Mouse (Mus musculus) right cerebral cortex, postnatal 14 days (tissue): ENCODE data around the gene Jak2.

Experiments used
- DNase-seq: peaks from one replicate; pipeline ENCODE4 v3.0.0; 2022

The Jak2 gene

DNA sequence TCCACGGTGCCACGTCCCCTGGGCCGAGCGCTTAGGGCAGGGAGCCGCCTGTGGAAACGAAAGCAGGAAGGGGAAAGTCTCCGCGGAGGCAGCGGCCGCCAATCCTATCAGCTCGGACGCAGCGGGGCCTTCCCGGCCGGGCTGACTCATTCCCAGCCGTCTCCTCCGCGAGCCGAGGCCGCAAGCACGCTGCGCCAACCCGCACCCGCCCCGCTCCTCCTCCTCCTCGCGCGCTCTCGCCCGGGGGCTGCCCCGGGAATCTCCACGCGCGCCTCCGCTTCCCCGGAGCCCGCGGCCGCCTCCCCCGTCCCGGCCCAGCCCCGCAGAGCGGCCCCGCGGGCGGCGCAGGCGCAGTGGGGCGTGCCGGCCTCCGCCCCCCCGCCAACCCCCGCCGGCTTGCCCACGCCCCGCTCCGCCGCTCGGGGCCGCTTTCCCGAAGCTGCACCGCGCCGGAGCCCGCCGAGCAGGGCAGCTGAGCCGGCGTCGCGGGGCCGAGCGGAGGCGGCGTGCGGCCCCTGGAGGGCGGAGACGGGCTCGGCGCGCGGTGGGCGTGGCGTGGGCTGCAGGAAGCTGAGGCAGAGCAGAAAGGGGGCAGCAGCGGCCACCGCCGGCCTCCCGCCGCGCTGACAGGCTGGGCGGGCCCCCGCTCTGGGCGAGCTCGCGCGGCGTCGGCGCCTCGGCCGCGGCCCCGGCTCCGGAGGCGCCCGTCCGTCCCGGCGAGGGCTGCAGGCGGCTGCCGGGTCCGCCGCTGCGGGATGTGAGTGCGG is at the start of gene Jak2:
Jak2 (plus strand) TSS at position 638 of the 767 bp plus-strand sequence.
- DNase-seq = peak; percentile 89

- DNase-seq = no peak
Measured at GRCm38 (mm10) chr19:29203337-29203736, 48.3 kb upstream of the Jak2 start.

GRCm38 (mm10) chr19:29204583-29204982 is 47.0 kb upstream of the Jak2 start:
- no peak for DNase-seq

GRCm38 (mm10) chr19:29205267-29205666 is 46.4 kb upstream of the Jak2 start:
- DNase-seq = no peak

- no peak for DNase-seq
Measured at GRCm38 (mm10) chr19:29209898-29210297, 41.7 kb upstream of the Jak2 start.

DNA sequence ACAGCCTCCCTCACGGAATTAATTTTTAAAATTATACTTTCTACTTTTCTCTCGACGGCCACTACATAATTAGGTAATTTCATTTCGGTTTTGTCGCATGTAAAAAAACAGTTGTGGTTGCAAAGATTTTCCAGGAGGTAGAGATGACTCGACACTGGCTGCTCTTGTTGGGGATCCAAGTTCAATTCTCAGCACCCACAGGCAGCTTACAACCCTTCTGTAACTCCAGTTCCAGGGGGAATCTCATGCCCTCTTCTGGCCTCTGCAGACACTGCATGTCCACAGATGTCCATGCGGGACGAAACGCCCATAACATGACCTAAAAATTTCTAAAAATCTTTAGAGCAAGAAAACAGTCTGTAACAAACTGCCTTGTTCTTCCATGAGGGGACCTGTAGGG is 41.3 kb upstream of the Jak2 start:
- no peak for DNase-seq

DNA sequence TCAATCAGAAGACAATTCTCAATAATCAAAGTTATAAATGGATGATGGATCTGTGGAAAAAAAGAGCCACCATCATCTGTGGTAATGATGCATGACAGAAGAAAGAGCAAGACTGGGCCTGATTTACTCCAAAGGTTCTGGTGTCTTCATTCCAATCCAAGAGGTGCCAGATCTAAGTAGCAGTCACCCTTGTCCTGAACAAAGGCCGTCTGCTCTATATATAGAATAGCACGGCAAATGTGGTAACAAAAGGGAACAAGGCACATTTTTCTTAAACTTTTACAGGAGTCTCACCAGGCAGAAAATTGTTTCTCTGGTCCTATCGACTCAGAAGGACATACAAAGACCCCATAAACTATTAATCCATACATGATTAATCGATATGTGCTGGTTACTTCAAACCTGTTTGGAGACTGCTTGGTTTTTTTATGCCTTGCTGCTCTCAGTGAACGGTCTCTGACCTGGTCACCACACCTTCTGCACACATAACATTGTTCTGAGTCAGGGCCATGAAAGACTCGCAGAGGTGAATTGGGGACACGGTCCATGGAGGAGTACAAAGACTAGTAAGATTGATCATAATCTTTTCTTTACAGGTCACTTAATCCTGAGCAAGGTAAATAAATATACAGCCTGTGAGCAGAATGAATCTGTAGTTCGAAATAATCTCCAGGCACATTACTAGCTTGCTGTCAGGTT is 35.7 kb upstream of the Jak2 start:
- no peak for DNase-seq

GRCm38 (mm10) chr19:29221867-29222266 is 29.8 kb upstream of the Jak2 start:
- DNase-seq = no peak

- no peak for DNase-seq
Measured at GRCm38 (mm10) chr19:29224968-29225367, 26.7 kb upstream of the Jak2 start.

DNA sequence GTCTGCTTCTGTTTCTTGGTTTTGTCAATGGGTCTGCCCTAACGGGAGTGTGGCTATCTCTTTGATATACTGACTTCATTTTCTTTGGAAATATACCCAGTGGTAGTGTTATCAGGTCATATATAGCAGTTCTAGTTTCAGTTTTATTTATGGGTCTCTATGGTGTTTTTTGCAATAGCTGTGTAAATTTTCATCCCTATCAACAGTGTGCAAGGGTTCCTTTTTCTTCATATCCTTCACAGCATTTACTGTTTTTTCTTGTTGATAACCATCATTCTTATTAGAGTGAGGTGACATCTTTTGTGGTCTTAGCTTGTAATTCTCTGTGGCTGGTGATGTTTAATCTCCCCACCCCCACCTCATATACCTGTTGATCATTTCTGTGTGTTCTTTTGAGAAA is 24.6 kb upstream of the Jak2 start:
- no peak for DNase-seq

- DNase-seq = no peak
Measured at GRCm38 (mm10) chr19:29227941-29228590, 23.6 kb upstream of the Jak2 start.

- DNase-seq = no peak
Measured at GRCm38 (mm10) chr19:29228989-29229388, 22.6 kb upstream of the Jak2 start.

GRCm38 (mm10) chr19:29232738-29233137 is 18.9 kb upstream of the Jak2 start:
- no peak for DNase-seq

GRCm38 (mm10) chr19:29236658-29237385 is 14.8 kb upstream of the Jak2 start:
- DNase-seq = no peak

DNA sequence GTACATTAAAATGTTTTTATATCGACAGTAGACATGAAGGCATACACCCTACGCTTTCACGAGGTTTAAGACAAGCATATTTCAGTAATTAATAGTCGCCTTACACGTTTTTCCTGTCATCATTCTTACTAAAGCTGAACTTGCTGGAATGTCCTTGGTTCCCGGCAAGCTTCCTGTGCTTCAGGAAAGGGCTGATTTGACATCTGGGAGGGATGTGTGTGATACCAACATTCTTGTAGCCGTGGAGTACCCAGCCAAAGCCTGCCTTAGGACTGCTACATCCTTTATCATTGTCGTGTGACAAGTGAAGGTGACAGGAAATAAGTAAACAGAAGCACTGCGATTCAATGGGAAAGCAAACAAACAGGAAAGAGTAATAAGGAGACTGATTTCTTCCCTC is 13.5 kb upstream of the Jak2 start:
- DNase-seq = no peak

DNA sequence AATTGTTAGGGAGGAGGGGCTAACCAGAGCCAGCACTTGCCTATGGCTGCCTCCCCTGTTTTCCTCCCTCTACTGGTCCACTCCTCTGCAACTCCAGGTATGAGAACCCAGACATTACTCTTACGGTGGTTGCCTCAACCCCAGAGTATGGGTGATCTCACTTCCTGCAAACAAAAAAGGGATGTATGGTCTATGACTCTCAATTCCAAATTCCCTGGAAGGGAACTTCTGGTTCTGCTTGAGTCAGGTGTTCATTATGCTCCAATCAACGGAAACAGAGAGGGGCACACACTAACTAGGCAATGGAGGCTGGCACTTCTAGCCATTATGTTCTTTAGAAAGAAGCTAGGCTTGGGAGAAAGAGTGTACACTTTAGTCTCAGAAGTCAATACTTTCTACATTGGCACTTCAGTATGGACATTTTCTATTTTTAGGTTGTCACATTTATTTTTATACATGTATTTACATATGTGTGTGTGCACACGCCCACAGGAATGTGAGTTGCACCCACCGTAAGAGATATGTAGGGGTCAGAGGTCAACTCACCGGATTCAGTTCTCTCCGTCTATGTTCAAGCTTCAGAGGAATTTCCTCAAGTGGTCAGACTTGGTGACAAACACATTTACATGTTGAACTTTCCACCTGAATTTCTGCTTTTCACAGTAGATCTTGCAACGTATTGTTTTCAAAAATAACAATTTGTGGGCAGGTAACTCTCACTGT is 12.0 kb upstream of the Jak2 start:
- no peak for DNase-seq

GRCm38 (mm10) chr19:29240676-29241075 is 11.0 kb upstream of the Jak2 start:
- no peak for DNase-seq

DNA sequence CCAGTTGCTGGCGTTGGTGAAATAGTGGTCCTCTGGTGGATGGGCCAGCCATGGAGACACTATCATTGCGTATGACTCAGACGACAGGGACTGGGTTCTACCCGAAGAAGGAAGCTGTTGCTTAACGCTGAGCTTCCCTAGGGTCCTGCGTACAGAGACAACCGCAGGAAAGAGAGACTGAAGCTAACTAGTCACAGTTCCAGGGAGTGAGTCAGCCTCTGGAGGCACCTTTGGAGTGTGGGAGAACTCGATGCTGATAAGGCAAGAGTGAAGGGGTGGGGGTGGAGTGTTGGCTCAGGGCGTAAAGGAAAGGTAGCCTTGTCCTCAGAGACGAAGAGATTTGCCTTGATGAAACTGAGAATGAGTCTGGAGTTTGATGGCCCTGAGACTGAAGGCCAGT is 10.0 kb upstream of the Jak2 start:
- no peak for DNase-seq

GRCm38 (mm10) chr19:29249933-29250332 is 1.7 kb upstream of the Jak2 start:
- DNase-seq = no peak

GRCm38 (mm10) chr19:29251958-29252801 is 552 bp downstream of the Jak2 start:
- peak; percentile 46 for DNase-seq

DNA sequence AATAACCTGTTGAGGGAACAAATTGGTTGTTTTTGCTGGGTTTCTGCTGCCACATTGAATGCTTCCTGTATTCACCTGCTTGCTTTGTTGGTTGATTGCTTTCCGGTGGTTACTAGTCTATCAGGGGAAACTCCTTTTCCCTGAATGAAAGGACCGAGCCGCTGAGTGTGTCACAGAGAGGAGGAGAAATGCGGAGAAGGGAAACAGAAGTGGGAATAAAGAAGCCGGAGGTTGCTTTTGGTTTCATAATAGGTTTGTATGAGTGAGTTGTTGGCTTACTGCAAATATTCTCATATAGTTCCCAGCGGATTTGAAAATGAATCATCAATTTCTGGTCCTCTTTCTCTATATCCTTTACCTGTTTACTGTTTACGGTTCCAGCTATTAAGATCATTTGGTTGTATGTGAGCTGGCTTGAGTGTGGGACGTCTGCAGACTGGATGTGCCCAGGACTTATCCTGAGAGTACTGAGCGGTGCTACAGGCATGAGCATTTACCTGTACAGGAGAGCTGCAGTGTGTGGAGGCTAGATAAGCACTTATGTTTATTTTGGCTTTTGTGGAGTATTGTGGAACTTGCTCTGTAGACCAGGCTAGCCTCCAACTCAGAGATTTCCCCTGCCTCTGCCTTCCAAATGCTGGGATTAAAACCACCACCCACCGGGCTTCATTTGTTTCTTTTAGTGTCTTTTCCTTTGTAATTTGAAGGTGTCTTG is 1.4 kb downstream of the Jak2 start:
- DNase-seq = no peak
